Mouse (Mus musculus) left cerebral cortex, adult 2 months (tissue): ENCODE data around the gene Gm45837. TPM values are rescaled to one million over a fixed set of nuclear protein-coding genes. Genes with fewer than 3 reads are reported as not detected.

Source experiments
- DNase-seq, 2 experiments: peaks; one replicate each; pipeline ENCODE4 v3.0.0; 2021 to 2022; ENCODE audit warnings: low spot score in 2 of 2, mixed read lengths in 1 of 2; ENCODE audit errors: extremely low spot score in 1 of 2
- H3K27ac ChIP-seq: fragments of 200-600 bp; 2 replicates; pipeline ENCODE4 v1.8.1; 2022
- H3K4me3 ChIP-seq: fragments of 200-600 bp; 2 replicates; pipeline ENCODE4 v1.8.1; 2022
- CTCF ChIP-seq: fragments of 200-600 bp; IDR thresholded peaks from 2 replicates; pipeline ENCODE4 v1.8.1; 2022; ENCODE audit warnings: antibody characterized with exemption, mild to moderate bottlenecking, moderate library complexity
- intact Hi-C: fragments of 180-260 bp; cut with DNase I; formaldehyde crosslinking; loops from one replicate; pipeline ENCODE4 v1.15.1; 2025
- total RNA-seq, 2 experiments: library from RNA; stranded (reverse); gene quantifications; 2 replicates each; pipeline ENCODE4 v1.2.3; 2021

The Gm45837 gene
- total RNA-seq, 2 experiments from 2014 or later, result 1.6 to 3.4 TPM

DNA sequence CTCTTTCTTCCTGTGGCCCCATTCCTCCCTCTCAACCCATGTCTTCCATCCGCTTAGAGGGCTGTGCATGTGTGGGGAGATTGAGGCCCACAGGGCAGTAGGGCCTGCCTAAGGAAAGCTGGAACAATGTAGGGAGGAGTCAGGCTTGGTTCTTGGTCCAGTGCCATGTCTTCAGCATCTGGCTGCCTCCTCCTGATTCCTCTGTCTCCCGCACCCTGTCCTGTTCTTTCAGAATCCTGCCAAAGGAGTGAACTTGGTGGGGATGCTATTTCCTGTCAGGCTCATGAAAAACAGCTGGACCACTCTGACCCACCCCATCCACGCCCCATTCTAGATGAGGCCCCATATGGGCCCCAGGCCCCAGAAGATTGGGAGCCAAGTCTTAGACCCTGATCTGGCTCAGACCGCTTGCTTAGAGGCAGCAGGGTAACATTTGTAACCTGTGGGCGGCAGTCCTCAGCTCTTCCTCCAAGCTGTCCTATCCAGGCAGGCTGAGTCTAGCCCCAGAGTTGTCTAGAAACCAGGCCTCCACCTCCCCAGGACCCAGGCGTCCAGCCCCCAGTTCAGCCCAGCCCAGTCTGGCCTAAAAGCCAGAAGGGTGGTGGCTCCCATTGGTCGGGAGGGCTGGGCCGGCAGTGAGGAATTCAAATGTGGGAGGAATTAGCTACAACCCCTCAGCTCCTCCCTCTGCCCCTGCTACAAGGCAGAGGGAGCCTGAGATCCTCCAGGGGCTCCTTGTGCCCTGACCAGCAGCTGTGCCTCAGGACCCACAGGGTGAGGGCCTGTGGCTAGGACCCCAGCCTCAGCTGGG lies 16.8 kb upstream of the Gm45837 start:
- no peak for TF ChIP-seq CTCF
- no peak for DNase-seq
- no peak overlapping the region for H3K4me3 ChIP-seq
- intact Hi-C loops, result no loop called here
- H3K27ac ChIP-seq, result peak overlapping the region; percentile 15; the same call in 1 of the 2 replicates

GRCm38 (mm10) chr7:101394569-101394968 lies 16.1 kb upstream of the Gm45837 start:
- TF ChIP-seq CTCF, result no peak
- intact Hi-C loops, result no loop called here
- no peak overlapping the region for H3K27ac ChIP-seq
- H3K4me3 ChIP-seq, result no peak overlapping the region
- no peak for DNase-seq

- no peak for TF ChIP-seq CTCF
- intact Hi-C loops, result no loop called here
- no peak for DNase-seq
- Histone ChIP-seq H3K4me3 (no peak overlapping the region), H3K27ac (no peak overlapping the region)
Measured at GRCm38 (mm10) chr7:101395471-101395870, 15.2 kb upstream of the Gm45837 start.

DNA sequence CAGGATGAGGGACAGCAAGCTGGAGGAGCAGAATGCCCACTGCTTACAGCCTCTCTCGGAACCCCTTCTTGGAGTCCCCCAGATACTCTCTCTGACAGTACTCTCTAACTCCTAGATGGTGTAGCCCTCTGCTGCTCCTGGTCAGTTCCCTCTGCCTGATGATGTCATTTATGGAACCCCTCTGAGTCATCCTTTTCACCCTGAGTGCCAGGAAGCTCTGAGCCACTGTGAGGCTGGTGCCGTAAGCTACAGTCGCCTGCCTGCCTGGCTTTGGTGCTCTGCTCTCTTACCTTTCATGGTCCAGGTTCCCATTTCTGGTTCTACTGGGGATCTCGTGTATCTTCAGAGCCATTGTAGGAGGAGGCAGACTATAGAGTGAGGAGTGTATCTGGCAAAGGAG lies 13.5 kb upstream of the Gm45837 start:
- TF ChIP-seq CTCF, result no peak

GRCm38 (mm10) chr7:101401510-101401909 lies 9.2 kb upstream of the Gm45837 start:
- no peak overlapping the region for H3K27ac ChIP-seq
- no peak for TF ChIP-seq CTCF
- intact Hi-C loops, result no loop called here
- H3K4me3 ChIP-seq, result no peak overlapping the region
- DNase-seq, result no peak

More for the DNA sequence above, 13.5 kb upstream of the Gm45837 start:
- Histone ChIP-seq H3K4me3 (no peak overlapping the region), H3K27ac (no peak overlapping the region)
- DNase-seq, result no peak
- intact Hi-C loops, result no loop called here

- peak; percentile 16 for TF ChIP-seq CTCF
- Histone ChIP-seq H3K4me3 (no peak overlapping the region), H3K27ac (no peak overlapping the region)
- no peak for DNase-seq
- intact Hi-C loops, result no loop called here
Measured at GRCm38 (mm10) chr7:101403831-101404230, 6.9 kb upstream of the Gm45837 start.

- intact Hi-C loops, result loop anchor here (1.0 kb wide), 1 partner anchor 208 kb away; no protein-coding TSS in a partner anchor
- Histone ChIP-seq H3K4me3 (no peak overlapping the region), H3K27ac (no peak overlapping the region)
- TF ChIP-seq CTCF, result peak; percentile 100
- peak; percentile 81 to 89 for DNase-seq
Measured at GRCm38 (mm10) chr7:101412796-101413195, 2.1 kb downstream of the Gm45837 start.

DNA sequence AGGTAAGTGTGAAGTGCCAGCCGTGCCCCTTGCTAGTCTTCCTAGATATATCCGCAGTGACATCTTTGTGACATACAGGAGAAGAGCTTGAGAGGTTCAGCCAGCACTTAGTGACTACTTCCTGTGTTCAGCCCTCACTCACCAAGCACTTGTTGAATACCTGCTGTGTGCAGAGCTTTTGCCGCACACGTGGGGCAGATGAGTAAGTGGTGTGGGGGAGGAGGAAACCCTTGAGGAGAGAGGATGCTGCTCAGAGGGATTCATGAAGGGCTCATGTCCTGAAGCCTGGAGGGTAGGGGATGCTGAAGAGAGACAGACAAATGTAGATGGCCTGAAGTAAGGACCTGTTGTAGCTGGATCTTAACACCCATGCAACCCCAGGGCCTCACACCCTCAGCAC lies 3.5 kb downstream of the Gm45837 start:
- intact Hi-C loops, result loop anchor here (2.0 kb wide), 1 partner anchor 127 kb away; no protein-coding TSS in a partner anchor
- Histone ChIP-seq H3K4me3 (no peak overlapping the region), H3K27ac (peak overlapping the region; percentile 78; the same call in 1 of the 2 replicates)
- no peak for TF ChIP-seq CTCF
- DNase-seq, result no peak

GRCm38 (mm10) chr7:101414661-101415511 lies 4.2 kb downstream of the Gm45837 start:
- TF ChIP-seq CTCF, result no peak
- H3K4me3 ChIP-seq, result no peak overlapping the region
- intact Hi-C loops, result loop anchor here (2.0 kb wide), 1 partner anchor 126 kb away; no protein-coding TSS in a partner anchor
- H3K27ac ChIP-seq, result peak overlapping the region; percentile 78
- no peak for DNase-seq

DNA sequence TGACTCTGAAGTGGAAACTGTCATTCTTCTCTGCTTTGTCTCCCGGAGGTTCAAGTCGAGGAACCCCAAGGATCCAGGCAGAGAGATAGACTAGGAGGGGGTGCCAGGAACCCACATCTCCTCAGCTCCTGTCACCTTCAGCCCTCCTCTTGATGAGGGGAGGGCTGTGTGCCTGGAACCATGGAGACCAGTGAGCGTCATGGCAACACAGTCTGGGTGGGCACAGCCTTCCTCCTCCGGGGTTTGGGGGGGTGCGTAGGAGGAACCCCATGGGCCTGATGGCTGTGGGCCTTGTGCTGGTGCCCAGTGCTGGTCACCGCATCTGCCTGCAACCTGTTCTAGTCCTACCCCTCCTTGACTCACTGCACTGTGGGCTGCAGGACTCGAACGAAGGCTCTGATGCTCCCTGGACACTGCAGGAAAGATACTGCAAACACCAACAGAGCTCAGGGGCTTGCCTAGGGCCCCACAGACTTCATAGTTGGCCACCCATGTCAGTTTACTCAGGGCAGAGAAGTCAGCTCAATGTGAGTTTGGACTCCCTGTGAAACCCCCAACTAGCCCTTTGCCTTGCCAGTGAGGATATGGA lies 4.9 kb downstream of the Gm45837 start:
- Histone ChIP-seq H3K27ac (peak overlapping the region; percentile 57), H3K4me3 (no peak overlapping the region)
- TF ChIP-seq CTCF, result no peak
- intact Hi-C loops, result loop anchor here (2.0 kb wide), 1 partner anchor 125 kb away; no protein-coding TSS in a partner anchor
- DNase-seq, result no peak

GRCm38 (mm10) chr7:101416391-101416790 lies 5.7 kb downstream of the Gm45837 start:
- no peak for TF ChIP-seq CTCF
- DNase-seq, result peak in 1 of 2 experiments; percentile 55
- no peak overlapping the region for H3K4me3 ChIP-seq
- H3K27ac ChIP-seq, result no peak overlapping the region
- intact Hi-C loops, result no loop called here
